Comparison of ENCODE assay signal across 21 mouse cellular contexts in genomic region chr3:121437070-121437469, GRCm38 (mm10). TPM values are rescaled to one million over a fixed set of nuclear protein-coding genes. Genes with fewer than 3 reads are reported as not detected.
A peak's percentile ranks its signal among the peaks of the same experiment; 100 is the strongest.
DNase-seq lines count a peak whose midpoint lies in the region; ATAC-seq and TF ChIP-seq lines count a peak whose summit lies in the region.
"Had no signal": no experiment of that assay in that cellular context is flagged by ENCODE, and none has a peak within 500 bp of the region (broad histone marks: within the 10 kb centered on the region; RNA-seq: fewer than 3 reads in every experiment).

No protein-coding gene starts in this region.

- peaks cover 60 to 95% of the 10 kb centered on the region in 2 experiments for H3K4me1 ChIP-seq in heart, embryonic 14.5 days (ENCODE audit: control insufficient read depth in 2 of 2, insufficient read depth in 2 of 2, low read length in 2 of 2)
- H3K4me1 ChIP-seq in kidney, embryonic 14.5 days (ENCODE audit: control insufficient read depth, insufficient read depth, low read length), result peaks cover 74% of the 10 kb centered on the region
- peaks cover 20% of the 10 kb centered on the region for H3K4me1 ChIP-seq in spleen, adult 2 months (ENCODE audit: control insufficient read depth, insufficient read depth, insufficient read length)

- intact Hi-C loops in gastrocnemius, adult 2 months (cut with DNase I), result no loop called here

- H3K4me3 ChIP-seq in gastrocnemius, adult 2 months, result no peak overlapping the region; the same call in 1 of the 2 replicates
- H3K4me3 ChIP-seq in heart, embryonic 14.5 days (ENCODE audit: control insufficient read depth in 1 of 2, insufficient read depth in 1 of 2, low read depth in 1 of 2, low read length in 2 of 2), result no peak overlapping the region
- H3K4me3 ChIP-seq in kidney, embryonic 14.5 days (ENCODE audit: low read length), result no peak overlapping the region
- H3K4me3 ChIP-seq in spleen, adult 2 months (ENCODE audit: extremely low read depth, insufficient read depth, insufficient read length), result no peak overlapping the region
- H3K4me3 ChIP-seq: midbrain, embryonic 13.5 days; neural tube, embryonic 12.5 days had no signal

- H3K9me3 ChIP-seq in heart, embryonic 14.5 days (ENCODE audit: control insufficient read depth, low read length), result no peaks in the 10 kb centered on the region
- no peaks in the 10 kb centered on the region for H3K9me3 ChIP-seq in kidney, embryonic 14.5 days (ENCODE audit: control insufficient read depth, low read length)
- H3K9me3 ChIP-seq: midbrain, embryonic 13.5 days; neural tube, embryonic 12.5 days had no signal

- H3K9ac ChIP-seq in heart, embryonic 14.5 days (ENCODE audit: low read length), result peak overlapping the region; percentile 39; the same call in 1 of the 2 replicates
- peak overlapping the region; percentile 19; the same call in 1 of the 2 replicates for H3K9ac ChIP-seq in kidney, embryonic 14.5 days (ENCODE audit: low read depth, low read length)
- H3K9ac ChIP-seq: lung, embryonic 14.5 days; midbrain, embryonic 13.5 days; neural tube, embryonic 12.5 days had no signal

- no peak for DNase-seq in gastrocnemius, adult 2 months
- no peak for DNase-seq in gastrocnemius, postnatal 4 days (ENCODE audit: low spot score in 2 of 2)
- no peak for DNase-seq in heart, adult 18-20 months
- no peak for DNase-seq in kidney, postnatal 14 days
- DNase-seq in spleen, adult 2 months (ENCODE audit: low read depth in 1 of 2, low spot score in 2 of 2), result no peak
- DNase-seq in spleen, adult 12 weeks (ENCODE audit: low spot score), result no peak
- DNase-seq: adrenal gland, postnatal 14 days; cerebellum, adult 9-10 months; gastrocnemius, postnatal 10 days; layer of hippocampus, adult 9-11 months; lung, embryonic 14.5 days; retina, postnatal 1 day; right cerebral cortex, postnatal 25 days; thymus, postnatal 25 days had no signal

- H3K36me3 ChIP-seq in heart, embryonic 14.5 days (ENCODE audit: control insufficient read depth, insufficient read depth, low read length), result peaks cover 13% of the 10 kb centered on the region; the same call in 1 of the 2 replicates
- H3K36me3 ChIP-seq in kidney, embryonic 14.5 days (ENCODE audit: control insufficient read depth, insufficient read depth, low read length), result peaks cover 10% of the 10 kb centered on the region; the same call in 1 of the 2 replicates
- no peaks in the 10 kb centered on the region for H3K36me3 ChIP-seq in spleen, adult 2 months (ENCODE audit: control insufficient read depth, insufficient read depth, low read length)

- TF ChIP-seq CTCF in gastrocnemius, adult 2 months (IDR thresholded peaks at IDR 0.05), result no peak
- no peak for TF ChIP-seq CTCF in spleen, adult 2 months (IDR thresholded peaks at IDR 0.05; ENCODE audit: extremely low read depth, insufficient read depth, insufficient read length, insufficient replicate concordance)

- TF ChIP-seq POLR2A in spleen, adult 2 months (IDR thresholded peaks at IDR 0.05; ENCODE audit: low read depth, low read length), result no peak

- H3K27me3 ChIP-seq in heart, embryonic 14.5 days (ENCODE audit: control insufficient read depth, insufficient read depth, low read length), result no peaks in the 10 kb centered on the region
- H3K27me3 ChIP-seq in kidney, embryonic 14.5 days (ENCODE audit: control insufficient read depth, insufficient read depth, low read length), result no peaks in the 10 kb centered on the region
- H3K27me3 ChIP-seq in spleen, adult 2 months (ENCODE audit: control insufficient read depth, insufficient read depth, low read length), result no peaks in the 10 kb centered on the region
- H3K27me3 ChIP-seq: midbrain, embryonic 13.5 days; neural tube, embryonic 12.5 days had no signal

- H3K27ac ChIP-seq in gastrocnemius, adult 2 months, result peak overlapping the region; percentile 75
- H3K27ac ChIP-seq in heart, embryonic 14.5 days (replicated peaks in 1 of 2; ENCODE audit: control insufficient read depth in 1 of 2, insufficient read depth in 1 of 2, low read depth in 2 of 2, low read length in 2 of 2), result no peak overlapping the region; a peak in 1 of 4 replicates
- no peak overlapping the region for H3K27ac ChIP-seq in kidney, embryonic 14.5 days (ENCODE audit: low read depth, low read length)
- peak overlapping the region; percentile 13; the same call in 1 of the 2 replicates for H3K27ac ChIP-seq in spleen, adult 2 months (ENCODE audit: insufficient read depth, low read length)
- H3K27ac ChIP-seq: midbrain, embryonic 13.5 days; neural tube, embryonic 12.5 days had no signal

- ATAC-seq in heart, embryonic 14.5 days (ENCODE audit: insufficient number of reproducible peaks, insufficient read depth, low FRiP score, low read depth), result no peak
- ATAC-seq in kidney, embryonic 14.5 days (ENCODE audit: low FRiP score, low TSS enrichment), result no peak
- ATAC-seq: forebrain, embryonic 14.5 days; hindbrain, embryonic 16.5 days; intestine, embryonic 16.5 days; midbrain, embryonic 13.5 days had no signal

- H3K4me2 ChIP-seq in heart, embryonic 14.5 days (ENCODE audit: low read length), result no peak overlapping the region
- no peak overlapping the region for H3K4me2 ChIP-seq in kidney, embryonic 14.5 days (replicated peaks; ENCODE audit: low read depth, low read length)
- H3K4me2 ChIP-seq: lung, embryonic 14.5 days; midbrain, embryonic 13.5 days; neural tube, embryonic 12.5 days had no signal

- 39% methylated on average over 7 of the region's 7 CpGs for WGBS in heart, embryonic 14.5 days
- WGBS in kidney, embryonic 14.5 days, result 87% methylated on average over 7 of the region's 7 CpGs
- WGBS in spleen, adult 2 months, result 66% methylated on average over 7 of the region's 7 CpGs

RNA-seq across cellular contexts. Expression of gene Cnn3, which starts 10.8 kb away (rescaled TPM):
- total RNA-seq in gastrocnemius, adult 2 months (2021), result 10 to 100 TPM; 16.5 to 28.2 TPM
- total RNA-seq in gastrocnemius, postnatal 4 days (2021), result 100 to 1,000 TPM; 194 to 214 TPM
- polyA plus RNA-seq in heart, embryonic 14.5 days (2014; fragmentation: Nextera tagmentation; extraction: Ambion mirVana), result 358 and 372 TPM in 2 replicates
- 10 to 100 TPM; 37.4 to 41.5 TPM for total RNA-seq in heart, adult 18-20 months (2021)
- polyA plus RNA-seq in kidney, embryonic 14.5 days (2014; fragmentation: Nextera tagmentation; extraction: Ambion mirVana), result 570 and 666 TPM in 2 replicates
- polyA plus RNA-seq in spleen, adult 2 months (2012; rRNA removed), result 55.7 and 92.3 TPM in 2 replicates

Comparison
In these comparisons a context has a peak if more than half of its experiments do, and no peak if none do; other contexts are left out.
1. RNA of gene Cnn3, which starts 10.8 kb away (total RNA-seq): 194 to 214 TPM in gastrocnemius, postnatal 4 days; 37.4 to 41.5 TPM in heart, adult 18-20 months and 16.5 to 28.2 TPM in gastrocnemius, adult 2 months; every median in the first group is over 4 times any median in the second.
2. H3K27ac ChIP-seq: peak in gastrocnemius, adult 2 months (single experiment) and spleen, adult 2 months (single experiment); none in heart, embryonic 14.5 days (0 of 2) and kidney, embryonic 14.5 days (single experiment).